Mouse (Mus musculus): ENCODE measurements around the gene Jph2.

Jph2 gene

GRCm38 (mm10) chr2:163359253-163359652 is 38.5 kb downstream of the Jph2 start:
- no peak for DNase-seq

- no peak for DNase-seq
Observed at GRCm38 (mm10) chr2:163358662-163359061, 39.1 kb downstream of the Jph2 start.

- DNase-seq, result no peak
Observed at GRCm38 (mm10) chr2:163356113-163356840, 41.5 kb downstream of the Jph2 start.

GRCm38 (mm10) chr2:163355666-163356065 is 42.1 kb downstream of the Jph2 start:
- no peak for DNase-seq

- DNase-seq, result no peak
Observed at GRCm38 (mm10) chr2:163353731-163354130, 44.1 kb downstream of the Jph2 start.

GRCm38 (mm10) chr2:163350443-163350842 is 47.4 kb downstream of the Jph2 start:
- DNase-seq, result peak; percentile 52

- DNase-seq, result no peak
Observed at GRCm38 (mm10) chr2:163349411-163349810, 48.4 kb downstream of the Jph2 start.

- DNase-seq, result no peak
Observed at GRCm38 (mm10) chr2:163348677-163349076, 49.1 kb downstream of the Jph2 start.

GRCm38 (mm10) chr2:163347517-163348184 is 50.1 kb downstream of the Jph2 start:
- DNase-seq, result no peak

GRCm38 (mm10) chr2:163346497-163346896 is 51.3 kb downstream of the Jph2 start:
- DNase-seq, result no peak

GRCm38 (mm10) chr2:163344976-163345660 is 52.7 kb downstream of the Jph2 start:
- DNase-seq, result no peak

- DNase-seq, result peak; percentile 83
Observed at GRCm38 (mm10) chr2:163343671-163344070, 54.1 kb downstream of the Jph2 start.

GRCm38 (mm10) chr2:163340263-163340662 is 57.5 kb downstream of the Jph2 start:
- DNase-seq, result peak; percentile 81

- no peak for DNase-seq
Observed at GRCm38 (mm10) chr2:163332368-163333055, 65.3 kb downstream of the Jph2 start.

GRCm38 (mm10) chr2:163331423-163331822 is 66.4 kb downstream of the Jph2 start:
- DNase-seq, result no peak

GRCm38 (mm10) chr2:163330742-163331141 is 67.1 kb downstream of the Jph2 start:
- DNase-seq, result no peak

- no peak for DNase-seq
Observed at GRCm38 (mm10) chr2:163323163-163323562, 74.6 kb downstream of the Jph2 start.

GRCm38 (mm10) chr2:163318777-163319176 is 79.0 kb downstream of the Jph2 start:
- no peak for DNase-seq

- no peak for DNase-seq
Observed at GRCm38 (mm10) chr2:163317281-163317680, 80.5 kb downstream of the Jph2 start.

- DNase-seq, result peak; percentile 52
Observed at GRCm38 (mm10) chr2:163310163-163310688, 87.6 kb downstream of the Jph2 start.

GRCm38 (mm10) chr2:163309376-163309775 is 88.4 kb downstream of the Jph2 start:
- DNase-seq, result no peak

GRCm38 (mm10) chr2:163303037-163303436 is 94.8 kb downstream of the Jph2 start:
- no peak for DNase-seq

GRCm38 (mm10) chr2:163301641-163302040 is 96.2 kb downstream of the Jph2 start:
- no peak for DNase-seq
